Mouse (Mus musculus) limb, embryonic 14.5 days (tissue): ENCODE data around the gene Fmnl1. TPM values are rescaled to one million over a fixed set of nuclear protein-coding genes. Genes with fewer than 3 reads are reported as not detected.

ENCODE experiments used
- ATAC-seq: fragments of 200-750 bp; cut with Nextera tagmentation; 2 replicates; pipeline ENCODE4 v1.8.0; 2017; ENCODE audit warnings: low read depth, moderate number of reproducible peaks, moderate TSS enrichment; ENCODE audit not compliant: low FRiP score
- DNase-seq: peaks from one replicate; pipeline ENCODE4 v3.0.0-alpha.2; 2015; ENCODE audit warnings: low spot score
- H3K27ac ChIP-seq: fragments of 300-500 bp; sonication (generic); replicated peaks from 2 replicates; pipeline ENCODE4 v1.5.1; 2014; ENCODE audit warnings: low read depth, mild to moderate bottlenecking, low read length, moderate library complexity, mixed read lengths
- H3K27me3 ChIP-seq: fragments of 300-500 bp; sonication (generic); 2 replicates; pipeline ENCODE4 v1.6.1; 2014; ENCODE audit warnings: low read length, mixed read lengths; ENCODE audit not compliant: control insufficient read depth, insufficient read depth
- H3K36me3 ChIP-seq: fragments of 300-500 bp; sonication (generic); 2 replicates; pipeline ENCODE4 v1.6.1; 2014; ENCODE audit warnings: mild to moderate bottlenecking, low read length, moderate library complexity, mixed read lengths; ENCODE audit not compliant: control insufficient read depth, insufficient read depth
- H3K4me1 ChIP-seq: fragments of 300-500 bp; sonication (generic); 2 replicates; pipeline ENCODE4 v1.6.1; 2014; ENCODE audit warnings: antibody characterized with exemption, low read length, mixed read lengths; ENCODE audit not compliant: control insufficient read depth, insufficient read depth
- H3K4me2 ChIP-seq: fragments of 300-500 bp; sonication (generic); replicated peaks from 2 replicates; pipeline ENCODE4 v1.6.1; 2014; ENCODE audit warnings: low read depth, mild to moderate bottlenecking, low read length, moderate library complexity; ENCODE audit not compliant: severe bottlenecking
- H3K4me3 ChIP-seq: fragments of 300-500 bp; sonication (generic); replicated peaks from 2 replicates; pipeline ENCODE4 v1.5.1; 2014; ENCODE audit warnings: low read length
- H3K9ac ChIP-seq: fragments of 300-500 bp; sonication (generic); 2 replicates; pipeline ENCODE4 v1.6.1; 2014; ENCODE audit warnings: mild to moderate bottlenecking, low read depth, low read length, moderate library complexity; ENCODE audit not compliant: severe bottlenecking
- H3K9me3 ChIP-seq: fragments of 300-500 bp; sonication (generic); 2 replicates; pipeline ENCODE4 v1.6.1; 2016; ENCODE audit warnings: low read length; ENCODE audit not compliant: control insufficient read depth
- POLR2A ChIP-seq: fragments of 200-500 bp; IDR thresholded peaks from 2 replicates; pipeline ENCODE4 v1.8.0; 2012; ENCODE audit warnings: inconsistent platforms, mild to moderate bottlenecking, moderate library complexity, borderline replicate concordance; ENCODE audit not compliant: insufficient read depth, insufficient read length; ENCODE audit errors: extremely low read depth
- WGBS: fragments of 180-500 bp; shearing (Covaris S2); extraction: QIAGEN DNeasy Blood & Tissue Kit; methylation state at CpG from one replicate; pipeline ENCODE4 v1.1.7; 2014; 5-methylcytosine and 5-hydroxymethylcytosine counted together
- polyA plus RNA-seq, 2 experiments: library from polyadenylated mRNA; depleted of rRNA in 1 of 2; stranded (reverse) in 1 of 2; unstranded in 1 of 2; fragments of >200 nt; fragmentation: Nextera tagmentation in 1 of 2; extraction: Ambion mirVana in 1 of 2; gene quantifications; 2 replicates each; pipeline versions ENCODE4 v1.2.1 to v1.2.3; 2012 to 2014

Gene Fmnl1
- polyA plus RNA-seq, 2 experiments: 2.6 to 3.8 TPM

- Histone ChIP-seq H3K27ac (0 out of 2 replicates have a peak overlapping the region, but pooled peaks have one; percentile 13), H3K9ac (no peak overlapping the region), H3K4me2 (no peak overlapping the region), H3K36me3 (peaks cover 75% of the 10 kb centered on the region), H3K9me3 (no peaks in the 10 kb centered on the region), H3K4me1 (no peaks in the 10 kb centered on the region), H3K4me3 (no peak overlapping the region), H3K27me3 (no peaks in the 10 kb centered on the region)
- ATAC-seq: no peak
- no peak for TF ChIP-seq POLR2A
- no peak for DNase-seq
- 63% methylated on average over 18 of the region's 18 CpGs for WGBS
Observed at GRCm38 (mm10) chr11:103223951-103224456, 53.1 kb downstream of the Fmnl1 start.

- Histone ChIP-seq H3K36me3 (peaks cover 58% of the 10 kb centered on the region), H3K27me3 (no peaks in the 10 kb centered on the region), H3K9me3 (no peaks in the 10 kb centered on the region), H3K4me1 (no peaks in the 10 kb centered on the region), H3K9ac (no peak overlapping the region), H3K4me3 (no peak overlapping the region), H3K4me2 (no peak overlapping the region), H3K27ac (no peak overlapping the region)
- no peak for DNase-seq
- WGBS: 100% methylated on average over 2 of the region's 2 CpGs
- TF ChIP-seq POLR2A: no peak
- ATAC-seq: no peak
Observed at GRCm38 (mm10) chr11:103229608-103230007, 58.7 kb downstream of the Fmnl1 start.

DNA sequence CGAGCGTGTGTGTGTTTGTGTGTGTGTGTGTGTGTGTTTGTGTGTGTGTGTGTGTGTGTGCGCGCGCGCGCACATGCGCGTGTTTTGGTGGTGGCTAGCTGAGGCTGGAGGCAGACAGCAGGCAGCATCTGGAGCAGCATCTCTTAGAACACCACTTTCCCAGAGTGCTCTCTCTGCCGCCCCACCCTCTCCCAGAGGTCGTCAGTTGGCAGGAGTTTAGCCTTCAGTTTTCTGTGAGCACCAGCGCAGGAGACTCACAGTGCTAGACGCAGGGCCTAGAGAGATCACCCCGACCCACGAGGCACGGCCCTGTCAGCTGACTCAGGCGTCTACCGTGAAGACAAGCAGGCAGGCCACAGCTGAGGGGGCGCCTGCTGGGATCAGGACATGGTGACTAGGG lies 59.7 kb downstream of the Fmnl1 start:
- Histone ChIP-seq H3K27me3 (no peaks in the 10 kb centered on the region), H3K4me2 (no peak overlapping the region), H3K27ac (no peak overlapping the region), H3K4me3 (no peak overlapping the region), H3K4me1 (no peaks in the 10 kb centered on the region), H3K36me3 (peaks cover 49% of the 10 kb centered on the region), H3K9ac (no peak overlapping the region), H3K9me3 (no peaks in the 10 kb centered on the region)
- ATAC-seq (no peak), DNase-seq (no peak)
- no peak for TF ChIP-seq POLR2A
- WGBS: 84% methylated on average over 18 of the region's 19 CpGs

GRCm38 (mm10) chr11:103231367-103231766 lies 60.5 kb downstream of the Fmnl1 start:
- 93% methylated on average over 7 of the region's 7 CpGs for WGBS
- Histone ChIP-seq H3K27ac (no peak overlapping the region), H3K9ac (no peak overlapping the region), H3K9me3 (no peaks in the 10 kb centered on the region), H3K4me3 (no peak overlapping the region), H3K36me3 (peaks cover 45% of the 10 kb centered on the region), H3K4me1 (no peaks in the 10 kb centered on the region), H3K4me2 (no peak overlapping the region), H3K27me3 (no peaks in the 10 kb centered on the region)
- no peak for DNase-seq
- TF ChIP-seq POLR2A: no peak
- ATAC-seq: no peak

DNA sequence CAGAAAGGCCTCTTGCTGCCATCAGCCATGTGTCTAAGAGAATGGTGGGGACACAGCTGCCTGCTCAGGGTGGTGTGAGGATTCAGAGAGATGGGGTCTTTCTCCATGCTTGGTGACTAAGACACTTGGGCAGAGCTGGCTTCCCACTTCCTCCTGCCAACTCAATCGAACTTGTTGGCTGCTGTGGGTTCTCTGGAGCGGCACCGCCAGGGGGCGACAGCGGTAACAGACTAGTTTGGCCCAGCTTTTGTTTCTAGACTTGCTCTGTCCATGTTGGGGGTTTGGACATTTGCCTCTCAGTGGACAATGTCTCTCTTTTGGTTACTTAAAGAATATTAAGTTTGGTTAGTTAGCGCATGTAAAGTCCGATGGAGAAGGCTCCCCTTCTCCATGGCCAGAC lies 62.1 kb downstream of the Fmnl1 start:
- peak; percentile 75 for DNase-seq
- TF ChIP-seq POLR2A: no peak
- H3K27me3 ChIP-seq: no peaks in the 10 kb centered on the region
- no peak overlapping the region for H3K4me3 ChIP-seq
- no peak overlapping the region for H3K9ac ChIP-seq
- no peak overlapping the region for H3K27ac ChIP-seq
- H3K36me3 ChIP-seq: peaks cover 42% of the 10 kb centered on the region
- no peaks in the 10 kb centered on the region for H3K4me1 ChIP-seq
- WGBS: 34% methylated on average over 7 of the region's 7 CpGs
- H3K4me2 ChIP-seq: no peak overlapping the region
- ATAC-seq: no peak
- no peaks in the 10 kb centered on the region for H3K9me3 ChIP-seq

- Histone ChIP-seq H3K36me3 (peaks cover 49% of the 10 kb centered on the region), H3K27me3 (no peaks in the 10 kb centered on the region), H3K9me3 (no peaks in the 10 kb centered on the region), H3K9ac (no peak overlapping the region), H3K4me2 (no peak overlapping the region), H3K27ac (no peak overlapping the region), H3K4me1 (no peaks in the 10 kb centered on the region), H3K4me3 (no peak overlapping the region)
- 78% methylated on average over 1 of the region's 1 CpGs for WGBS
- DNase-seq: no peak
- TF ChIP-seq POLR2A: no peak
- ATAC-seq: no peak
Observed at GRCm38 (mm10) chr11:103234447-103234846, 63.5 kb downstream of the Fmnl1 start.
